Mouse (Mus musculus) megakaryocyte, embryonic 14.5 days (primary cell): ENCODE measurements around the gene Fstl3. TPM values are rescaled to one million over a fixed set of nuclear protein-coding genes. Genes with fewer than 3 reads are reported as not detected.
"Not testable (repeated sequence)": the region's sequence is repeated elsewhere in the genome, so short reads cannot be mapped to it uniquely, and the experiment has no call there.

Experiments used
- H3K27me3 ChIP-seq: replicated peaks from 2 replicates; pipeline ENCODE3; 2012; ENCODE audit warnings: inconsistent platforms
- H3K36me3 ChIP-seq: replicated peaks from 2 replicates; pipeline ENCODE3; 2012; ENCODE audit warnings: low read length, inconsistent platforms, mixed read lengths
- H3K4me1 ChIP-seq: 2 replicates; pipeline ENCODE4 v1.6.1; 2012; ENCODE audit warnings: inconsistent platforms
- H3K4me3 ChIP-seq: replicated peaks from 2 replicates; pipeline ENCODE3; 2012; ENCODE audit warnings: moderate library complexity, mild to moderate bottlenecking, inconsistent platforms
- H3K9me3 ChIP-seq: 2 replicates; pipeline ENCODE4 v1.6.1; 2012; ENCODE audit warnings: inconsistent platforms
- FLI1 ChIP-seq: IDR thresholded peaks from 2 replicates; pipeline ENCODE4 v1.6.1; 2012; ENCODE audit warnings: low read length, inconsistent platforms, mixed read lengths
- GATA1 ChIP-seq: IDR thresholded peaks from 3 replicates; pipeline ENCODE4 v1.6.1; 2012; ENCODE audit warnings: mixed read lengths, low read length, inconsistent platforms, borderline replicate concordance
- polyA plus RNA-seq: library from polyadenylated mRNA; stranded (reverse); fragments of >175 nt; gene quantifications from 2 replicates; pipeline ENCODE4 v1.2.3, GENCODE M21; 2012; ENCODE audit warnings: low replicate concordance; ENCODE audit not compliant: insufficient read depth

The Fstl3 gene
- polyA plus RNA-seq, 1 experiment, result 1.6 TPM

DNA sequence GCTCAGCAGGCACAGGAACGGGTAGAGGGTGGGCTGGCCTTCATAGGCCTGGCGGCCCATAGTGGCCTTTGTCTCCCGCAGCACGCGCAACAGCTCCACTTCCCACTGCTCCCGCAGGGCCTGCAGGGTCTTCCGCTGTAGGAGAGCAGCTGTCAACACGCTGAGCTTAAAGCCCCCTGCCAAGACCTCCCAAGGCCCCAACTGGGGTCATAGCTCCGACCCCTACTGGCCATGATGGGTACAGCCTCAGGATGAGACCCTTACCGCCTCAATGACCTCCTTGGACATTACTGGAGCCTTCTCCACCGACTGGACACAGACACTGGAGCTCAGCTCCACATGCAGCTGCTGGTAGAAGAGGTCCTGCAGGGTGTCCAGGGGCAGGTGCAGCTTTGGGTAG lies 36.2 kb upstream of the Fstl3 start:
- Histone ChIP-seq H3K4me3 (no peak overlapping the region), H3K4me1 (peaks cover 24% of the 10 kb centered on the region), H3K27me3 (no peaks in the 10 kb centered on the region), H3K36me3 (peaks cover 86% of the 10 kb centered on the region), H3K9me3 (peaks cover 5% of the 10 kb centered on the region)
- TF ChIP-seq FLI1 (no peak), GATA1 (no peak)

DNA sequence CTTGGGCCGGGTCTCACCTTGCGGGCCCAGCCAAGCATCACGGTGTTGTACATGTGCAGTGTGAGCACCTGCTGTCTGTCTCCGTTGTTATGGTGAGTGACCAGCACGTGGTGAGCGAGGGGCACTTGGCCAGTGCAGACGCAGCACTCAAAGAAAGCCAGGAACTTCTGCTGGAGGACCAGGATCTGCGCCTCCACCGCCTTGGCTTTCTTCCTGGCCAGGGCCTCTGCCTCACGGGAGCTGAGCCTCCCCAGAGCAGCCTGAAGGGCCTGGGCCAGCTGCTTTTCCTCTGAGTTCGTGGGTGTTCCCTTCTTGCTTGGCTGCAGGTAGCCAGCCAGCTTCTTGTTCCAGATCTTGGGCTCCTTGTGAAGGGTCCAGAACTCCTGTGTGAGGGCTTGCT lies 33.9 kb upstream of the Fstl3 start:
- Histone ChIP-seq H3K27me3 (no peaks in the 10 kb centered on the region), H3K4me1 (peaks cover 37% of the 10 kb centered on the region), H3K4me3 (no peak overlapping the region), H3K9me3 (no peaks in the 10 kb centered on the region), H3K36me3 (peaks cover 63% of the 10 kb centered on the region)
- TF ChIP-seq FLI1, result no peak
- no peak for TF ChIP-seq GATA1

DNA sequence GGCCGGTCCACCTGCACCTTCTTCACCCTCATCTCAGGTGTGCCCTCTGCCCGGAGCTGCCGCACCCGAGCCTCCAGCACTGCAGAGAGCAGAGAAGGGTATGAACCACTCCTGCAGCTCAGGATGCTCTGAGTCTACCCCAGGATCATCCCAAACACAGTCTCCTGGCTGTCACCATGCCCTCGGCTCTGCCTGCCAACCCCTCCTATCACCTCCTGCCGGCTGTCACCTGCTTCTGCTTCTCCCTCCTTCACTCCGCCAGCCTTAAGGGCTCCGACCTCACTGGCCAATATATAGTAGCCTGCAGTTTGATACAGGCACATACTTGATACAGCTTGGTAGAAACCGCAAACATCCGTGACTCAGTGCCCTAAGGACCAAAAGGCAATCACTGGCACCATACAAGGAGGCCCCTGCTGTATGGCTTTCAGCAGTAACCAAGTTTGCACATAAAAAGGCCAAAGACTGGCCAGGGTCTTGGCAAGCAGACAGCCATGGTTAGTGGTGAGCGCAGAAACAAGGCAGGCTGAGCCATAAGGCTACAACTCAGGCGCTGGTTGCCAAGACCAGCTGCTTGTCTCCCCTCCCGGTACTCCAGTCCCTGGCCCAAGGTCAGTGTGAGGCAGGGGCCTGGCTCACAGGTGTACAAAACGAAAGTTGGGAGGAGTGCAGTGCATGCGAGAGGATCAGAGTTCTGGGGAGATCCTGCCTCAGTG lies 33.3 kb upstream of the Fstl3 start:
- H3K4me1 ChIP-seq, result peaks cover 39% of the 10 kb centered on the region
- peaks cover 57% of the 10 kb centered on the region for H3K36me3 ChIP-seq
- TF ChIP-seq FLI1 (no peak), GATA1 (no peak)
- no peaks in the 10 kb centered on the region for H3K27me3 ChIP-seq
- no peaks in the 10 kb centered on the region for H3K9me3 ChIP-seq
- no peak overlapping the region for H3K4me3 ChIP-seq

DNA sequence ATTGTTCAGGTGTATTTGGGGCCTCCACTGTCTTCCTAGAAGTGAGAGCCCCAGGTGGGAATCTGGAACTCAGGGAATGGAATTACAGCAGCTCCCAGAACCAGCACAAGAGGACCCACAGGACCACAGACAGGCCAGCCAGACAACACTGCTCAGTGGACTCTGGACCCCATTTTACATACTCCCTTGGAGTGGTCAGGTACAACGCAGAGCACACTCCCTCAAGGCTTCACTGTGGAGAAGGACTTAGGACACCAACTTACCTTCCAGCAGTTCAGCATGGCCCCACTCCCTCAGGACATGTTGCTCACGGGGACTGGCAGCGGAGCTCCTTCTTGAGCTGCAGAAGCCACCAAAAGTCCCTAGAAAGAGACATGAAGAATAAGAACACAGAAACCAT lies 31.7 kb upstream of the Fstl3 start:
- Histone ChIP-seq H3K4me3 (peak overlapping the region; percentile 90), H3K27me3 (no peaks in the 10 kb centered on the region), H3K36me3 (peaks cover 41% of the 10 kb centered on the region), H3K4me1 (peaks cover 34% of the 10 kb centered on the region), H3K9me3 (no peaks in the 10 kb centered on the region)
- TF ChIP-seq FLI1, result no peak
- TF ChIP-seq GATA1, result no peak

DNA sequence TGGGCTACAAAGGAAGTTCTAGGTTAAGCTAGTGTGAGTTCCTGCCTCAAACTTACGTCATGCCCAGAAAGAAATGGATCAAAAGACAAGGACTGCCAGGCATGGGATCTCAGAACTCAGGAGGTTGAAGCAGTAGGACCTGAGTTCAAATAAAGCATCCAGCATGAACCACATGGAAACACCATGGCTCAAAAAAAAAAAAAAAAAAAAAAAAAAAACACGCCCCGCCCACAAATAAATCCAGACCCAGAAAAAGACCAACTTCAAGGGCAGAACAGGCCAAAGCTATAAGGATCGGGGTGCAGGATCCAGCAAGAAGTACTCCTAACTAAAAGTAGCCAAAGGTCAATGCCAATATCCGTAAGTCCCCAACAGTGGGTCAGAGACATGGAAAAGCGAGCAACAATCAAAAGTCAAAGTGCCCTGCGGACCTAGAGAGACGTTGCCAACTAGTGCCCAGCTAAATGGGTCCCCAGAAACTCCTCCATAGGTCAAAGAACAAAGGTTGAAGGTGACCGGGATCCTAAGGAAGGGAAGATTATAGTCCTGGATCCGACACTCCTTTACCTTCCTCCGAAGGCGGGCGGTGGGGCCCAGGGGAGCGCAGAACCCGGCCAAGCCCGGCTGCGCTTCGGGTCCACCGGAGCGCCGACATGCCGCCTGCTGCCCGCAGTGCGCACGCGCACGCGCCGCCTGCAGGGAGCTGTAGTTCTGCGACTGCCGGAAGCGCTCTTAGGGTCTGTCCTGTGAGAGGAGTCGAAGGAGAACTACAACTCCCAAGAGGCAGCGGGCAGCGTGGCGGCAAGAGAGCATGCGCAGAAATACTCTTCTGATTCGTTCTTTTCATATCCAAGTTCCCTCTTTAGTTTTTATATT lies 30.9 kb upstream of the Fstl3 start, which contains the start of gene Polrmt:
Polrmt (minus strand) TSS at position 684 of the 876 bp plus-strand sequence.
- Histone ChIP-seq H3K27me3 (peaks cover 2% of the 10 kb centered on the region), H3K9me3 (no peaks in the 10 kb centered on the region), H3K4me3 (peak within 1 kb of the TSS; percentile 90), H3K36me3 (peaks cover 33% of the 10 kb centered on the region), H3K4me1 (peaks cover 35% of the 10 kb centered on the region)
- TF ChIP-seq FLI1 (no peak), GATA1 (no peak)

DNA sequence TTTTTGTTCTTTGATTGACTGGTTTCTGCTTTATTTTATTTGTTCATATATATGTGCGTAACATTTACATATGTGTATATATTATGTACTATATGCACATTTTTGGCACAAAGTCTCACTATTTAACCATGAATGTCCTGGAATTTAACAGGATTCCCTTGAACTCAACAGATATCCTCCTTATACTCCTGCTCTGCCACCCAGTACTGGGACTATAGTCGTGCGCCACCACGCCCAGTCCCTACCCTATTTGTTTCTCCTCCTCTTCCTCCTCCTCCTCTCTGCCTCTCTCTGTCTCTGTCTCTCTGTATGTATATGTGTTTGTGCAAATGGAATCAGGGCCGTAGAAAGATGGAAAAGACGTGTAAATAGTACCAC lies 30.3 kb upstream of the Fstl3 start:
- Histone ChIP-seq H3K27me3 (peaks cover 8% of the 10 kb centered on the region), H3K4me3 (peak overlapping the region; percentile 90), H3K9me3 (no peaks in the 10 kb centered on the region), H3K4me1 (peaks cover 40% of the 10 kb centered on the region), H3K36me3 (peaks cover 27% of the 10 kb centered on the region)
- no peak for TF ChIP-seq GATA1
- no peak for TF ChIP-seq FLI1

DNA sequence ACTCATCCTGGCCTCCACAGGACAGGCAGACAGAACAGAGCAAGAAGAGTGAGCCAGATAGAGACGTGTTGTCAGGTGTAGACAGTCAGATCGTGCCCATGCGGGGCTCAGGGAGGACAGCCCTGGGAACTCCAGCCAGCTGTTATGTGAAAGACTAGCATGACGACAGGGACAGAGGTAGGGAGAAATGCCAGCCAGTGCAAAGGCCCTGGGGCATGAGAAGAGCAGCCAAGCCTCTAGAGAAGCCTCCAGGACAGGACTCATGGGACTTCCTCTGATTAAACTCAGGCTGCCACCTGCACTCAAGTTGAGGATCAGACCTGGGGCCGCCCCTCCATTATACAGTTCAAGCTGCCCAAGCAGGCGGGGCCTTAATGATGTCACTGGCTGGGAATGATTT lies 28.6 kb upstream of the Fstl3 start:
- peaks cover 12% of the 10 kb centered on the region for H3K36me3 ChIP-seq
- H3K4me3 ChIP-seq, result no peak overlapping the region
- H3K9me3 ChIP-seq, result no peaks in the 10 kb centered on the region
- H3K4me1 ChIP-seq, result peaks cover 40% of the 10 kb centered on the region
- no peak for TF ChIP-seq GATA1
- TF ChIP-seq FLI1, result no peak
- peaks cover 8% of the 10 kb centered on the region for H3K27me3 ChIP-seq

DNA sequence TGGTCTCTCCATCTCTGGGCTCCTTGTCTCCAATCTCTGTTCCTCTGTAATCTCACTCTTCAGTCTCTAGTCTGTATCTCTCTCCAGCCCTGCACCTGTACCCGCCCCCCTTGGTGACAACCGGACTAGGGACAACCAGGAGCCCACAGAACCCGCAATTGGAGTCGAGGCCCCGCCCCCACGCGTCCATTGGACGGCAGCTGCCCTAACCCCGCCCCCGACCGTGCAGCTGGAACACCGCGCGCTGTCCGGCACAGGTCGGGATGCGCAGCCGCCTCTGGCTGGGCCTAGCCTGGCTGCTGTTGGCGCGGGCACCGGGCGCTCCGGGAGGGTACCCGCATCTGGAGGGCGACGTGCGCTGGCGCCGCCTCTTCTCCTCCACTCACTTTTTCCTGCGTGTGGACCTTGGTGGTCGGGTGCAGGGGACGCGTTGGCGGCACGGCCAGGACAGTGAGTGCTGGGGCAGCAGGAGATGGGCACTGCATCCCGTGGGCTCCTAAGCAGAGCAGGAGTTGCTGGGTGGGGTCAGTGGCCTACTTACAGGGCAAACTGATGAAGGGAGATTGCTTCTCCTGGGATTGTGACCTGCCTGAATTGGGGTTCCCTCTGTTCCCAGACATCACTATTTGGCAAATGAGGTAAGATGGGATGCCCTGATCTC lies 22.1 kb upstream of the Fstl3 start, which contains the start of gene Fgf22:
Fgf22 (plus strand) TSS at position 221 of the 661 bp plus-strand sequence.
- H3K4me3 ChIP-seq, result peak within 1 kb of the TSS; percentile 71
- peaks cover 45% of the 10 kb centered on the region for H3K36me3 ChIP-seq
- peaks cover 11% of the 10 kb centered on the region for H3K27me3 ChIP-seq
- TF ChIP-seq FLI1 (no peak), GATA1 (no peak)
- H3K9me3 ChIP-seq, result no peaks in the 10 kb centered on the region
- peaks cover 16% of the 10 kb centered on the region for H3K4me1 ChIP-seq

DNA sequence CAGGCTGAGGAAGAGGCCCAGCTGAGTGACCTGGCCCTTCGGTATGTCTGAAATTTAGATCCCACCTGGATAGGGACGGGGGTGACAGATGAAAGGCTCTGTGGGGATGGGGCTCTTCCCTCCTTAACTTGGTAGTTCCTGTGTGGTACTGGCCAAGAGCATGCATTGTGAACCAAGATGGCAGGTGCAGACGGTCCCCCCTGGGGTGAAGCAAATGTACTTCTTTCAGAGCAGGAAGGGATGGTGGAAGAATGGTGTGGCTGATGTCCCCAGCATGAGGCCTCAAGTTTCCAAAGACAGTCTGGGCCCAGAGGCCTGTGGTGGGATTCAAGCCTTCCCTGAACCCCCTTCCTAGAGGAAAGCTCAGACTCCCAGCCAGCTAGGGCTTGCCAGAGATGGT lies 21.2 kb upstream of the Fstl3 start:
- Histone ChIP-seq H3K9me3 (no peaks in the 10 kb centered on the region), H3K27me3 (peaks cover 11% of the 10 kb centered on the region), H3K4me1 (peaks cover 16% of the 10 kb centered on the region), H3K4me3 (no peak overlapping the region), H3K36me3 (peaks cover 53% of the 10 kb centered on the region)
- no peak for TF ChIP-seq FLI1
- TF ChIP-seq GATA1, result no peak

DNA sequence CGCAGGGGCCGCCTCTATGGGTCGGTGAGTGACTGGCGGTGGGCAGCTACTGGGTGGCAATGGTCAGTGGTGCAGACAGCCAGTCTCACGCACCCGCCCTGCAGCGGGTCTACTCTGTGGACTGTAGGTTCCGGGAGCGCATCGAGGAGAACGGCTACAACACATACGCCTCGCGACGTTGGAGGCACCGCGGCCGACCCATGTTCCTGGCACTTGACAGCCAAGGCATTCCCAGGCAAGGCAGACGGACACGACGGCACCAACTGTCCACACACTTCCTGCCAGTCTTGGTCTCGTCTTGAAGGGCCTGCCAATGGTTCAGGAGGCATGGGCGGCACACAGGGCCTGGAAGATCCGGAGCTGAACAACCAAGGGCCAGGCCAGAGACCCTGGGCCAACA lies 20.4 kb upstream of the Fstl3 start:
- peak overlapping the region; percentile 29 for H3K4me3 ChIP-seq
- no peaks in the 10 kb centered on the region for H3K9me3 ChIP-seq
- TF ChIP-seq GATA1, result no peak
- TF ChIP-seq FLI1, result no peak
- peaks cover 61% of the 10 kb centered on the region for H3K36me3 ChIP-seq
- H3K4me1 ChIP-seq, result peaks cover 13% of the 10 kb centered on the region
- H3K27me3 ChIP-seq, result peaks cover 4% of the 10 kb centered on the region

DNA sequence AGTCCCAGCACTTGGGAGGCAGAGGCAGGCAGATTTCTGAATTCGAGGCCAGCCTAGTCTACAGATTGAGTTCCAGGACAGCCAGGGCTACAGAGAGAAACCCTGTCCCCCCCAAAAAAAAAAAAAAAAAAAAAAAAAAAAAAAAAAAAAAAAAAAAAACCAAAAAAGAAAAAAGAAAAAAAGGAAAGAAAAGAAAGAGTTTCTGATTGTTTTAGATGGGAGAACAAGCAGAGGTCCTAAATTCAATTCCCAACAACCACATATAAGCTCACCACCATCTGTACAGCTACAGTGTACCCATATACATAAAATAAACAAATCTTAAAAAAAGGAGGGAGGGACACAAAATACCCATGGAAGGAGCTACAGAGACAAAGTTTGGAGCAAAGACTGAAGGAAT lies 17.4 kb upstream of the Fstl3 start:
- not testable (repeated sequence) for H3K27me3 ChIP-seq, H3K9me3 ChIP-seq, H3K4me3 ChIP-seq
- Histone ChIP-seq H3K4me1 (peaks cover 40% of the 10 kb centered on the region), H3K36me3 (peaks cover 86% of the 10 kb centered on the region)
